Mouse (Mus musculus) ovary, postnatal 14 days (tissue): ENCODE measurements around the gene Fam20b.
"Not testable (repeated sequence)": the region's sequence is repeated elsewhere in the genome, so short reads cannot be mapped to it uniquely, and the experiment has no call there.

Experiments
- DNase-seq: peaks from one replicate; pipeline ENCODE4 v3.0.0; 2022; ENCODE audit warnings: low spot score

The Fam20b gene

DNA sequence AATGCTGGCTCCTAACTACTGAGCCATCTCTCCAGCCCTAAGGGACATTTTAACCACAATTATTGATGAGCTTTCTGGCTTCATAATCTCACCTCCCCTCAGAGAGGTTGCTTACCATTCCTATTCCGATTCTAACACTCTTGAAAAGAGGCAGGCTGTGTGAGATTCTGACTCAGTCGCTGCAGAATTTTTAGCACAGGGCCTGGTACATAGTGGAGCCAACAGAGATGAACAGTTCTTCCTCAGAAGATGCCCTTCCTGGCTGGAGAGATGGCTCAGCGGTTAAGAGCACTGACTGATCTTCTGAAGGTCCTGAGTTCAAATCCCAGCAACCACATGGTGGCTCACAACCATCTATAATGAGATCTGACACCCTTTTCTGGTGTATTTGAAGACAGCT, 47.0 kb downstream of the Fam20b start:
- DNase-seq = no peak

DNA sequence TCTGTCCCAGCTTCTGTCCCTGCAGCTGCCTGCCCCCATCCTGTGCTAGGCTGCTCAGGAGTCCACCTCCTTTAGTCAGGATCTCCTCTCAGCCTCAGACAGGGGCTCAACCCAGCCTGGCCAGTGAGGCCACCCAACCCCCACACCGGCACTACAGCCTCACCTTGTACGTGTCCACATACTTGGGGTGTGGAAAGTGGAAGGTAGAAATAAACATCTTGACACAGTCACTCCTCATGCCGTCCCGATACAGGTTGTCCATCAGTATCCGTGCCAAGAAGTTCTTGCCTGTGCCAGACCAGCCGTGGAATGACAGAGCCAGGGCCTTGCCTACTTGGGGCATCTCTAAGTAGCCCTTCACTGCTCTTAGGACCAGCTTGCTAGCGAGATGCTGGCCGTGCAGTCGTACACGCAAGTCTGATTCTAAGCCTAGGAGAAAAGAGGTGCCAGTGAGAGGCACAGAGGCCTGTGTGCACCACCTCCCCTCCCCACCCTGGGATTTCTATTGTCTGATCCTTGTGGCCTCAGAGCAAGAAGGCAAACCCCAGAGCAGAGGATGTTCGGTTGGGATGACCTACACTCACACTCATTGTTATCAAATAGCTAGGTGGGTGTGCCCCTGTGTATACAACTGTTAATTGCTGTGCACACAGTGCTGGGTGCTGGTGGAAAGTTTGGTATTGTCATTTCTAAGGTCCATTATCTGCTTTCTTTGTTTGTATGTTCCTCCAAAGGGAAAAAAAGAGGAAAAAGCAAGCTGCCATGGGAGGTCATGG, 49.5 kb downstream of the Fam20b start:
- DNase-seq = no peak

DNA sequence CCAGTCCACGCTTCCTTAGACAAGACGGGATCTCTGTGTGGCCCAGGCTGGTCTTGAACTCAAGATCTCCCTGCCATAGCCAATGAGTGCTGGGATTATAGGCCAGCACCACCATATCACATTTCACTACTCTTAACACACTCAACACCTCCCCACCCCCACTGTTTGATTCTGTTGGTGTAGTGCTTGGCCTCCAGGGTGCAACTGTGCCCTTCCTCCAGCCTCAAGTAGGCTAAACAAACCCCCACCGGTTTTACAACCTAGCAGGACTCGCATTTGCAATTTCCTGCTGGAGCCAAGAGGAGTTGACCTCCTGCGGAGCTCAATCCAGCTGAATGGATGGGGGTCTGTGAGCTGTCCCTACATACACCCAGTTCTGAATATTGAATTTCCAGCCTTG, 50.3 kb downstream of the Fam20b start:
- DNase-seq = no peak

- DNase-seq = no peak
These were observed 51.6 kb downstream of the Fam20b start for GRCm38 (mm10) chr1:156667141-156667926.

DNA sequence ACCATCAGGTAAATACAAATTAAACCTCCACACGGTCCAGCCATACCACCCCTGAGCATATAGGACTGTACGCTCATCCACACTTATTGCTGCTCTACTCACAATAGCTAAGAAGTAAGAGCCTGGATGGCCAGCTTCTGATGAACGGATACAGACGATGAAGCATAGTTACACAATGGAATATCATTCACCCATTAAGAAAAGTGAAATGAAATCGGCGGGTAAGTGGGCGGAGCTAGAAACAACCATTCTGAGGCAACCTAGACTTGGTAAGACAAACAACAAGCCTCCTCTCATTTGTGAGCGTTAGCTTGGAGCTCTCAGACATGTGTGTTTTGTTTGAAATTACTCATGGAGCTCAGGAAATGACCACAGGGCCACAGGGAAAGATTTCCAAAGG, 53.1 kb downstream of the Fam20b start:
- DNase-seq = no peak

- DNase-seq = not testable (repeated sequence)
These were observed 58.1 kb downstream of the Fam20b start for GRCm38 (mm10) chr1:156660660-156661236.

DNA sequence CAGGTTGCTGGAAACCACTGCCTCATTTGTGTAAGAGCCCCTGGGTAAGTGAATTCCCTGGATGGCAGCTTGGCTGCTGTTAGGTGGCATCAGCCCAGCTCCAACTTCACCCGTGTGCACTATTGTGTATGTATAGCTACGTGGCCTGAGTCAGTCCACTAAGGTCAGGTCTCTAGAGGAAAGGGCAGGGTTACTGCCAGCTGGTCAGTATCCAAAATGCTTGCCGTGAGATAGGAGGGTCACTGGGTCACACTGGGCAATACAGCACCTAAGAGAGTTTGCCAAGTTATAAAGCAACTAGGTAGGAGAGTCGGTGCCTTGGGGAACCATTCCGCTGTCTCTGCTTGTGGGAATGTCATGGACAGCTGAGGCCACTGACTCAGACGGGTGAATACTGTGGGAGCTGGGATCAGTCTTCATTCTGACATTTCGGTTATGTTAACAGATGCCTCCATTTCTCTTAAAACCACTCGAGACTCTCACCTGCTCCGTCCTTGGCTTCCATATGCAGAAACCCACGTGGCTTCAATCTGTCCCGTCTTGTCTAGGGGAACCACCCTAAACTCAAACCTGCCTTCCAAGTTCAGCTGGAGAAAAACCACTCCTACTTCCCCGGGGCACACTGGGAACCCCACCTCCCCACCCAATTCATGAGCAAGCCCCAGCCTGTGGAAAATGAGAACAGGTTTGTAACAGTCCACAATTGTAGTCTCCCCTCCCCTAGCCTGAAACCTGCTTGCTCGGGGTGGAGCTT, 58.8 kb downstream of the Fam20b start:
- DNase-seq = no peak

DNA sequence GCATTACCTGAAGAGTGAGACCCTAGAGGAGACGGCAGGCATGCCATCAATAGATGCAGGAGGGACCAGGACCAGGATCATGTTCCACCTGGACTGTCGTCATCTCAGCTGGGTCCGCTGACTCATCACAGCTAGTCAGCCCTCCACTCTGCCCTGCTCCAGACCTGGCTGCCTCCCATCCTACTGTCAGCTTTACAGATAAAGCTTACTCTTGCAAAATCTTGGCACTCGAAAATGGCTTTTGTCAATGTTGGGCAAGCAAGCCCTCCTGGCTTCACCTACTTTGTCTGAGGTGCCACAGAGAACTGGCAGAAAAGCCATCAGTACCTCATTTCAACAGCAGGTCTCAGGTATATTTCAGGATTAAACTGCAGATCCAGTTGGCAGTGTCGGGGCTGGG, 60.2 kb downstream of the Fam20b start:
- no peak for DNase-seq

GRCm38 (mm10) chr1:156657523-156657922, 61.4 kb downstream of the Fam20b start:
- no peak for DNase-seq

DNA sequence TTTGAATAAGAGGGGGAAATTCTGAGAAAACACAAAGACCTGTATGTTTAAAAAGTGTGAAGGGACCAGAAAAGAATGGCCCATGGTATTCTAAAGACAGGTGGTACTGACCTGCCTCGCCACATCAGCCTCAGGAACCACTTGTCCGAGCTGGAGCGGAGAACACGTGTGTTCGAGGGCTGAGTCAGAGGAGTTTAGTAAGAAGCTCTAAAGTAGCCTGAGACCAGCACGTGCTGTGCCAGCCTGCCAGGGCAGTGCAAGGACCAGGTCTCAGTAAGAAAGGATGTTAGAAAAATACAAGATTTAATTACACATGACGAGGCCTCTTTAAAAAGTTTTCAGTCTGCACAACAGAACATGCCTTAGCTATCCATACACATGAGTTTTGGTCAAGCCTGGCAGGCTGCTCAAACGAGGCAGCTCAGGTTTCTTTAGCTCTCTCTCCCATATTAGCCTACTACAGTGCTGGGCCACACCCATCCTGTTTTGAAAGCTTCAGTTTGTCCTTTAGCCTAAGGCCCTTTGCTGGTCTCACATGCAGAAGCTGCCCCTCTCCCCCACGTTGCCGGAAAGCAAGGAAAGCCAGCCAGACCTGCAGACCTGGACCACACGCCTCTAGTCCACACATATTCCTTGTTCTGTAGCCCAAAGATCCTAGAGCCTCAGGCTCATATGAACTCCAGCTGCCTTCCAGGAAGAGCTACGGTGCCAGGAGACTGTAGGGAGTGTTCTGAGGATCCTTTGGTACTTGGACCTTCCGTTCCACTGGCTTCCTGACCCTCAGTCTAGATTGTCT, 64.0 kb downstream of the Fam20b start:
- DNase-seq = no peak

GRCm38 (mm10) chr1:156652189-156652822, 66.6 kb downstream of the Fam20b start:
- no peak for DNase-seq

GRCm38 (mm10) chr1:156650631-156651030, 68.3 kb downstream of the Fam20b start:
- no peak for DNase-seq

DNA sequence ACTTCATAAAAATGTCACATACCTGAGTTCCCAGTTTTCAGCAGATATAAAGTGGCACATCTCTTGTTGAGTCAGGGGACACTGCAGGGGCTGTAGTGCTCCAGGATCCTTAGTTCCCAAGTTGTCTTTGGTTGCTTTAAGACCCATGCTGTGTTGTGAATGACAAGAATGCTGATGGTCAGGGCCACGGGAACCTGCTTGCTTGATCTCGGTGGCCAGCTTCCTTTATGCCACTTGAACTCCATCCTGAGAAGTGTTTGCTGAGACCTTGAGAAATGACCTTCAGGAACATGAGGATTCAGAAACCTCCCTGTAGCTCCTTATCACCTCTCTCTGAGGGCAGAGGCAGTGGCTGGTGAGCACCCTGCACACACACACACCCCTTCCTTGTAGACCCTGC, 70.2 kb downstream of the Fam20b start:
- DNase-seq = no peak

GRCm38 (mm10) chr1:156645971-156646370, 72.9 kb downstream of the Fam20b start:
- no peak for DNase-seq

GRCm38 (mm10) chr1:156644780-156645523, 73.9 kb downstream of the Fam20b start:
- no peak for DNase-seq

GRCm38 (mm10) chr1:156644061-156644460, 74.8 kb downstream of the Fam20b start:
- DNase-seq = no peak

DNA sequence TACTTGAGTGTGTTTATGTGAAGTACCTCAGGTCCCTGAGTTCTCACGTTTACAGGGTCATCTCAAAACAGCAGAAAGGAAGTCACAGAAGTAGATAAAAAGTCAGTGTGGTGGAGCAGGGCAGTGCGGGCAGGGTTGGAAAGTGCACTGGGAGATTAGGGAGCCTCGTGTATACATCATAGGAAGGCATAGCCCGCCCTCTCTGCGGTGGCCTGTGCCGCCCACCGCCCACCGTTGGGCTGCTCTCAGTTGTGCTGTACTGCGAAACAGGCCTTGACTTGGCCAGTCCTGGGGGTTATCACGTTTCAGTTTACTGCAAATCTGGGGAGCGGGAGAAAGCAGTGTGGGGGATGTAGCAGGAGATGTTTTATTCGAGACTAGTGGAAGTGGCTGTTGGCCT, 76.1 kb downstream of the Fam20b start:
- no peak for DNase-seq

DNA sequence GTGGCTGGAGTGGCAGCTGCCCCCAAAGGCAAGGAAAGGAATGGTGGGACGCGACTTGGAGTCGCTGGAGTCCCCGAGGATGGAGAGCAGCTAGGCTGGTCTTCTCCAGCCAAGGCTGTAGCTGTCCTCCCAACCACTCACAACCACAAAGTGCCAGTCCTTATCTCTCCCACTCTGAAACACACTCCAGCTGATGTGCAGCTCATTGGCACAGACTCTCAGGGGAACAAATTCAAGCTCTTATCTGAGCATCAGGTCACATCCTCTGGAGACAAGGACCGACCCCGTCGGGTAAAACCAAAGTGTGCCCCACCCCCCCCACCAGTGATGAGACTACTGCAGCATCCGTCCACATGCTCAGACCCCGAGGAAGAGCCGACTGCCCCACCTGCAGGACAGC, 77.1 kb downstream of the Fam20b start:
- no peak for DNase-seq

GRCm38 (mm10) chr1:156640577-156640976, 78.3 kb downstream of the Fam20b start:
- DNase-seq = no peak

DNA sequence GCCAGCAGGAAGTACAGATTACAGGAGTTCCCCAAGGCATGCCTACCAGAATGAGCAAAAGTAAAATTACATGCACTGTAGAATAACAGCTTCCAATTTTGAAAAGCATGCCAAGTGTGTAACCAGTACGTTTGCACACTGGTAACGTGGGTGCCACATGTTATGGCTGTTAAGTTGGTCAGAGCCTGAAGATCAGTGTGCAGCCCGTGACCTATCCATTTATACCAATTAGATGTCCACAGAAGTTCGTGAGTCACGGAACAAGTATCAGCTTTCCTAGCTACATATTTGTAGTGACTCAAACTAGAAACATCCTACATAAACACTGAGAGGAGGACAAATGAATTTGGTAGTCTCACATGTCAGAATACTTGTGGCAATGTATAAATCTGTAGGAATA, 79.4 kb downstream of the Fam20b start:
- no peak for DNase-seq
